Mouse (Mus musculus): ENCODE results near the gene Lrrtm3.

GRCm38 (mm10) chr10:64023340-64023739 is 66.7 kb downstream of the Lrrtm3 start:
- TF ChIP-seq CTCF (IDR thresholded peaks at IDR 0.05; ENCODE audit: extremely low read depth, insufficient read length, insufficient replicate concordance, low read depth, low read length) (no peak), POLR2A (IDR thresholded peaks at IDR 0.05; ENCODE audit: low read depth, low read length) (no peak)
